Mouse (Mus musculus) hematopoietic stem cell, adult 5-6 weeks (primary cell): Measurements from ENCODE around the gene Wdr93. TPM values are rescaled to one million over a fixed set of nuclear protein-coding genes. Genes with fewer than 3 reads are reported as not detected.

Experiments used
- ATAC-seq, 2 experiments: fragments of 125-278 bp in 1 of 2; replicated peaks in 1 of 2; 2 replicates each; pipeline ENCODE4 v1.8.0; 2016 to 2017; ENCODE audit warnings: inconsistent platforms in 2 of 2, mild to moderate bottlenecking in 2 of 2, moderate number of reproducible peaks in 2 of 2, low read depth in 1 of 2, moderate TSS enrichment in 1 of 2; ENCODE audit not compliant: low FRiP score in 2 of 2, poor library complexity in 2 of 2, severe bottlenecking in 2 of 2, insufficient read depth in 1 of 2, low TSS enrichment in 1 of 2
- total RNA-seq: library from RNA; stranded (forward); fragments of 172-1452, 232-1000 nt; gene quantifications from 2 replicates; pipeline ENCODE4 v1.2.3, GENCODE M21; 2017

Wdr93 gene
- total RNA-seq, 1 experiment from 2014 or later = not detected

DNA sequence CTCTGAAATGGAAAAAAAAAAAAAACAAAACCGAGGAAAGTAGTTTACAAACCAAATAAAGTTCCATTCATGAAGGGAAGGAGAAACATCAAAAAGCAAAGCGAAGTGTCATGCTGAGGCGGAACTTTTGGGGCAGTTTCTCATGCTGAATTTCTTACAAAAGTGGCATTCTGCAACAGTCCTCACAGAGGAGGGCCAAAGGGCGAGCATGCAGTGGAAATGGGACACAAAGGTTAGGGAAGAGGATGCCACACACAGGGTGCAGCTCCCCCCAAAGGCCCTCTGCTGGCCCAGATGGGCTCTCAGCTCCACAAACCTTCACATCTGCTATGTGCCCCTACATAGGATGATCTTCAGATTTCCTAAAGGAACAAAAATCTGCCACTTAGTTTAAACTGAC, 2.7 kb upstream of the Wdr93 start:
- ATAC-seq = no peak

DNA sequence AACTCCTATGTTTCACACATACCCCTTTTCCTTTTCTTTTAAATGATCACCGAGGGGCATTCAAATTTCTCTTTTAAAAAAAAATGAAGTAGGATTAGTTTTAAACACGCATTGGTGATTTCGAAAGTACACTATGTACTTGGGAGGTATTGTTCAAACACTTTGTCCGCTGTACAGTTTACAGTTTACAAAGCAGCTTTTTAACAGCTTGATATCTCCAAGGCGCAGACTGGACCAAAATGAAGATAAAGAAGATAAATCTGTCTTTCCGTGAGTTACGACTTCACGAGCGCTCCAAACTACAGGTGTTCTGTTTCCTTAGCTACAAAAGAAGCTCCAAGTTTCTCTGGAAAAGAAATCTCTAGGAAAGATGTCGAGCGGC, 695 bp upstream of the Wdr93 start:
- no peak for ATAC-seq

DNA sequence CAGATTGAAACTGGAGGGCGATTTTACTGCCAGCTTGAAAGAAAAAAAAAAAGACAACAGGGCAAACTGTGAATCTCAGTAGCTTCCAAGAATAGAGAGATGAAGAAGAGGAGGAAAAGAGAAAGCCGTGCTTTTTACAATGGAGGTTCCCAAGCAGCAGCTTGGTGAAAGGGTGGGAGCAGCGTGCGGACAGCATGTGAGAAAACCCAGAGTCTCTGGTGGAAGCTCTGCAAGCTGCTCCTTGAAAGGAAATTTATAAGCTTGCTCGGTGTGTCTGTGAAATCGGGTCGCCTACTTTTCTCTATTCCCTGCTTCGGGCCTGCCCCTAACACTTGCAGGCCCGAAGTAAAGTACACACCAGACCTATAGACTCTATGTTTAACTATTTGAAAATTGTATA, 1.1 kb downstream of the Wdr93 start:
- ATAC-seq = no peak

DNA sequence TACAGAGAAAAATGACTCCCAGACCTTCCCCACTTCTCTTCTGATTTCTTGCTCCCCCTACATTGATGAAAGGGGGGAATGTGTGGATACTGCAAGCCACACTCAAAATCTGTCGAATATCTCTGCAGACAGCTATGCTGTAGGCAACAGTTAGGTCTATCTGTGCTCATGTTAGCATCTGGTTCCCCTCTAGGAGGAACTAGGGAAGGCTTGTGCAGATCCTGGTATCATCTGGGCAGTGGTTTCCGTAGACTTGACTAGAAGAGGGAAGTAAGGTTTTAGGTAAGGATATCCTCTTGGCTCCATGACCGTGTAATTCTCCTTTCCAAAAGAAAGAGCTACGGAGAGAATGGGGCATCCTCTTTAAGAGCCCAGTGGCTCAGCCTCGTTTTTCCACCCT, 1.6 kb downstream of the Wdr93 start:
- peak; percentile 49 to 52 for ATAC-seq

DNA sequence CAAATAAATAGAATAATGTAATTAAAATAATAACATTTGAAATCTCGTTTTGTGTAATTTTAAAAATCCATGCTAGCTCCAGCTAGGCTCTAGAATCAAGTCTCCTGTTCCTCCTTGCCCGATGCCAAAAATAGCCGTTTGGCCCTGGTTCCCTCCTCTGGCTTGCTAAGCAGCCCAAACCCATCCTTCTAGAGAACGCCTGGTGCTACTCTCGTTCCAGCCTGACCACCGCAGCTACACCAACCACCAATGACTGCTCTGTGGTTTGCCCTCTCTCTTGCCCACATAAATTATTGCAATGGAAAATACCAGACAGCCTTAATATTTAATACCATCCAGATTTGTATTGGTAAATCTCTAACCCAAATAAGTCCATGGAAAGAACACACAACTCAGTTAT, 4.7 kb downstream of the Wdr93 start:
- no peak for ATAC-seq

DNA sequence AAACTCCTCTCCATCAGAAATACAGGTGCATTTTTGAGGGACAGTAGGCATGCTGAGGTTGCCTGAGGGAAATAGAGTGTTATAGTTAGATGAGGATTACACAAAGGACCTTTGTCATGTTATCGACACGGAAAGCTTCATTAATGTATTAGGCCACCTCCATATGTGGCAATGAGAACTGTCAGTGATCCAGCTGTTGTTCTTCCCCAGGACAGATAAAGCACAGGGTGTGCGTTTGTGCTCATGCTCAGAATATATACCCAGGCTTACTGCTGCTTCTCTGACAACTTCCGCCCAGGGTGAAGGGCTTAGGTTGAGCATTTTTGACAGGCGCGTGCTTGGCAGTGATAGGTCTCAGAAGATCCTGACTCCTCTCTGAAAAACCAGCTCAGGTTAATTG, 6.5 kb downstream of the Wdr93 start:
- ATAC-seq = no peak

DNA sequence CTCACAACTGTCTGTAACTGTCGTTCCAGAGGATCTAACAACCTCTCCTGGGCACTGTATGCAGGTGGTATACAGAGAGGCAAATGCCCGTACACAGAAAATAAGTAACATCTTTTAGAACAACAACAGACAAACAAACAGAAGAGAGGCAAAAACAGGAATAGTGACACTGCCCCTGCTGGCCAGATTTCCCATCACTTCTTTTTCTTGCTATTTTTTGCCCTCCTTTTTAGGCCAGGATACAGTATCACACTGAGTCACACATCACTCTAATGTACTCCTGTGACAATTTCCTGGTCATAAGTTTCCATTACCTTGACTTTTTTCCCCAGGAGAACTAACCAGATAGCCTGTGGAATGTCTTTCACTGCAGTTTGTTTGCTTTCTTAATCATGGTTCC, 13.4 kb downstream of the Wdr93 start:
- no peak for ATAC-seq

DNA sequence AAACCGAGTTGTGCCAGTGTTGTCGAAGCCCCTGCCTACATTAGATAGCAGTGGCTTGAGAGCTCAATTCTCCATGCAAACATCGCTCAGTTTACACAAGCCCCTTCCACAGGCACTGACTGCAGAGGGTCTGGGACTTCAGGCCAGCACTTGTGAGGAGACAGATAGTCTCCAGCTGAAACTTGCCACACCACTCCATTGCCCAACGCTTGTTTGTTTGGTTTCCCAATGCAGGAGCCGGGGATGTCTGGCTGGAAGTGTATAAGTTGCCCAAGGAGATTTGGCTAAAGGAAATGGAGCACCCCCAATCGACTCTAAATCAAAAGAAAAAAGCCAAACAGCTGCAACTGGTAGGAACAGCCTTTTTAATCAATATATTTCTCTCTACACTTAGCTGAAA, 15.2 kb downstream of the Wdr93 start:
- no peak for ATAC-seq

DNA sequence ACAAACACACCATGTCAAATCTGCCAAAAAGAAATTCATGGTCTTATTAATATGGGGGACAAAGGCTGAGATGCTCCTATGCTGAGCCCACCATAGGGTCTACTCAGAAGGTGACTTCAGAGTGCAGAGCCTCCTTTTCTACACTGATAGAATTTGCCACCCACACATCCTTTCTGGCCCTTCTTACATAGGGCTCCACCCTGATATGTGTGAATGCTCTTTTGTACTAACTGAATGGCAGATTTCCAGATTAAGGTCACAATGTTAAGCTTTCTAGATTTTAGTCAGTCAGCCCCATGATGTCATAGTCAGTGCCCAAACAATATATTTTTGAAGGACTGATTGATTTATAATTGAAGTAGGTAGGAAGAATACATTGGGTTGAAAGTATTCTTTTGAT, 16.8 kb downstream of the Wdr93 start:
- no peak for ATAC-seq

DNA sequence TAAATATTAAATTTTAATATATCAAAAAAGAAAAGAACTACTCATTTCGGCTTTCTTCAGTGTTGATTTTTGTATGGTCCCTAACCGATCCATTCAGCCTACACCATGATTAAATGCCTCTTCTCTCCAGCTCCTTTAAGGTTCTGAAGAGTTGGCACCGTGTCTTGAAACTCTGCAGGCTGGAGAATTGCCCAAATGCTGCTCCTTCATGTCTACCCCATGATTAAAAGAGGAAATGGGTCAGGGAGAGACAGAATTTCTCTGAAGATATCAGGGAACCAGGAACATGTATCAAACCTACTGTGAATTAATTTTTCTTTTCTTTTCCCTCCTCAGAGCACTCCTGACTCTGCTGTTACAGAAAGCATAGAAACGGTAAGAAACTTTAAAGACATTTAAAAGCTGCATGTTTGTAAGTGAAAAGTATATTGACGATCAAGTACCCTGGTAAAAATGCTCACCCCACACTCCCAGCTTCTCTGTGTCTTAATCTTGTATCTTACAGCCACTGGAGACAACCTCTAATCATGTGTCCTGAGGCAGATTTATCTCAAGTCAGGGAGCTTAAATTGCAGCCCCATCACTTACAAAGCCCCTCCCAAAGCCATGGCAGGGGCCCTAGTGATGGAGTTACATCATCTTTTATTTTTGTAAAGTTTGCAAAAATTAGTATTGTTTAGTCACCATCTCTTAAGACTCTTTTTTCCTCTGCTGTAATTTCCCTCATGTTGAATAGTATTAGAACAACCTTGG, 18.3 kb downstream of the Wdr93 start:
- no peak for ATAC-seq

DNA sequence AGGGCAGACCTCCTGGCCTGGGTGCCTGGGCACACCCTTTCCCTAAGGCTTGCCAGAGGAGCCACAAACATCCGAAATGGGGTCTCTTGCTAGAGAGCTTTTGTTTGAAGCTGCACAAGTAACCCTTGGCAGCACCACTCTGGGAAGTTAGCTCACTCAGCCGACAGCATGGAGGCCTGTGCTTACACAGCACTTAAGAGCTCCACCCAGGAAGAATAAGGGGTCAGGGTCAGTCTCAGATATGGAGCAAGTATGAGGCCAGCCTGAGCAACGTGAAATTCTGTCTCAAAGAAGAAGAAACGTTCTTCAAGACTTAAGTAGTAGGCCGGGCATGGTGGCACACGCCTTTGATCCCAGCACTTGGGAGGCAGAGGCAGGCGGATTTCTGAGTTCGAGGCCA, 19.1 kb downstream of the Wdr93 start:
- no peak for ATAC-seq

DNA sequence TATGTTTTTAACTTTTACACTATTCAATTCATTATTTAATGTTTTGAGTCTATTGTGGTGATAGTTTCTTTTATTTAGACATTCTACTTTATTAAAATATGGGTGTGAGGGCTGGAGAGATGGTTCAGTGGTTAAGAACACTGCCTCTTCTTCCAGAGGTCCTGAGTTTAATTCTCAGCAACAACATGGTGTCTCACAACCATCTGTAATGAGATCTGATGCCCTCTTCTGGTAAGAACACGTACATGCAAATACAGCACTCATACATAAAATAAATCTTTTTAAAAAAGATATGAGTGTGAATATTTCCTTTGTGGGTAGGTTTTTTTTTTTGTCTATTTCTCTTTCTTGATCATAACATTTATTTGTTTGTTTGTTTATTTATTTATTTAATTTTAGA, 23.0 kb downstream of the Wdr93 start:
- ATAC-seq = no peak

DNA sequence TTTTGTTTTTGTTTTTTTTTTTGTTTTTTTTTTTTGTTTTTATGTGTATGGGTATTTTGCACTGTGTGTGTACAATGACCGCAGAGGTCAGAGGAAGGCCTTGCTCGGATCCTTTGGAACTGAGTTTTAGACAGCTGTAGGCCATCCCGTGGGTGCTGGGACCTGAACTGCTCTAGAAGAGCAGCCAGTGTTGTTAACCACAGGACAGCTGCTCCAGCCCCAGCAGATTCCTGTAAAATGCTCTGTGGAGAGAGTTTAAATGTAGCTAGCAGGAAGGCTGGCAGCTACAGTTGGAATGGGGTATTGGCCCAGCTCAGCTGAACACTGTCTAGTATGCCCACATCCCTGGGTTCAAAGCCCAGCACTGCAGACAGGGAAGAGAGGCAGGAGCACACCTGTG, 26.7 kb downstream of the Wdr93 start:
- no peak for ATAC-seq

DNA sequence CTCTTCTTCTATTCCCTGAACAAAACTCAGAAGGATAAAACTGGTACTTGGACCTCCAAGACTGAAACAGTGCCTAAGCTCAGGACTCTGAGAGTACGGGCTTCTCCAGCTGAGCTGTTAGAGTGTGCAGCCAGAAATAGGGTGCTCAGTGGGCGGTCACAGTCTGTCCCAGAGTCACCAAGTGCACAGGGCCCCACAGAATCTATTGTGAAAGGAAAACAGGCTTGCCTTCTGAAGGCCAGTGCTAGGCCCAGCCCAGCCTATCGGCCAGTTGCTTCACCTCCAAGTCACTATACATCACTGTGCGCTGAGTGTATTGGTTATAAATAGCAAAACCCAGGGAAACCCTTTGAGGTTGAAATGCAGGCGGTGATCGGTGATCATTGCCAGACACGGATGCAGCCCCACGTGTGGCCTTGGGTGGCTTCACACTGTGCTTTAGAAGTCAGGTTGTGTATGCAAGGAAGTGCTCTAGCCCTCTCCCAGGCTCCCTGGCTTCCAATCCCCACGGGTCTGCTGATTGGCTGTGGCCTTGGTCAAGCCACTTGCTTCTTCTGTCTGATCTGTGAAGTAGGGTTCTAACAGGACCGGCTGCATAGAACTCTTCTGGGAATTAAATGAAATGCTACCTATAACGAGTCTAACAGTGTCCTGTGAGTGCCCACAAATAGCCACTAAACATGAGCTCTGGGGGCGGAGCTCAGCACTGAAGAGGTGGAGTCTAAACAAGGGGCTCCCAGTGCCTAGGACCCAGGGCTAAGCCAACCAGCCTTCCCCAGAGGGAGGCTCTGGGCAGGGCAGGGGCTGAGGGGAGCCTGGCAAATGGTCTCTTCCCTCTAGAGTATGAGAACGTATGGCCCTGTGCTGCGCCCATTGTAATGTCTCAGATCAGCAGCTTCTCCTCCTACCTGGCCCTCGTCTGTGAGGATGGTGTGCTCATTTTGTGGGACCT, 28.9 kb downstream of the Wdr93 start:
- no peak for ATAC-seq

DNA sequence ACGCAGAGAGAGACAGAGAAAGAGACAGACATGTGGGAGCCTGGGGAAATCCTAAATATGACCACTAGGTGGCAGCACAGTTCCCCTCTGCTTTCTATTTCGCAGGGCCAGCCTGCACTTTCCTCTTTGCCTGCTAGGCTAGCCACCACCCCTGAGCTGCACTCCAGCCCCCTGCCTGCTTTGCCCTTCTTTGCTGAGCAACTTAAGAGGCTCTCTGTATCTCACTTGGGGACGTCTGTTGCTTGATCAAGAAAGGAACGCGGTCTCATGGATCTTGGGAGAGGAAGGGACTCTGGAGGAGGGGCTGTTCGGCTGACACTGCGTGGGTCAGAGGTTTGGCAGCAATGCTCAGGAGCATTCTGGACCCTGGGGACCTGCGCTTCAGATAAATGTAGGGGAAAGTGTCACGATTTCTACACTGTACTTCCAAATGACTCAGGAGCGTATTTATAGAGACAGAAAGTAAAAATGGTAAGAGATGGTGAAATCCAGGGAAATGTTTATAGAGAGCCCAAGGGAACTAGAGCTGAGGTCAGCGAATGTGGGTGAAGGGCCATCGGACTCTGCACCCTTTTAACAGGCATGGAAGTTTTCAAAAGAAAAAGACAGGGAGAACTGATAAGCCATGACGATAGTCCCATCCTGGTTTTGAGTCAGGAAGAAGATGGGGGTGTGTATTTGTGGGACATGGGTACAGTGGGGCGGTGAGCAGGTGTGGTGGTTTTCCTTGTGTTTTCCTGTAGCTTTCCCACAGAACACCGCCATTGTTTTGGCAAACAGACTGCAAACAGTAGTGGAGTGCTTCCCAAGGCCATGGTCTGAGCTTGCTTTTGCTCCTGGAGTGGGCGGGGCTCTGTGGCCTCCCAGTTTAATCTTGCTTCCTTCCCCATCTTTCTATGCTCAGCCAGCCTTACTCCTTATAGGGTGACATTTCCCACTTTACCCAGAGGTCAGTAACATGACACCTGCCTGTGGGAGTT, 38.0 kb downstream of the Wdr93 start:
- peak; percentile 91 to 94 for ATAC-seq

DNA sequence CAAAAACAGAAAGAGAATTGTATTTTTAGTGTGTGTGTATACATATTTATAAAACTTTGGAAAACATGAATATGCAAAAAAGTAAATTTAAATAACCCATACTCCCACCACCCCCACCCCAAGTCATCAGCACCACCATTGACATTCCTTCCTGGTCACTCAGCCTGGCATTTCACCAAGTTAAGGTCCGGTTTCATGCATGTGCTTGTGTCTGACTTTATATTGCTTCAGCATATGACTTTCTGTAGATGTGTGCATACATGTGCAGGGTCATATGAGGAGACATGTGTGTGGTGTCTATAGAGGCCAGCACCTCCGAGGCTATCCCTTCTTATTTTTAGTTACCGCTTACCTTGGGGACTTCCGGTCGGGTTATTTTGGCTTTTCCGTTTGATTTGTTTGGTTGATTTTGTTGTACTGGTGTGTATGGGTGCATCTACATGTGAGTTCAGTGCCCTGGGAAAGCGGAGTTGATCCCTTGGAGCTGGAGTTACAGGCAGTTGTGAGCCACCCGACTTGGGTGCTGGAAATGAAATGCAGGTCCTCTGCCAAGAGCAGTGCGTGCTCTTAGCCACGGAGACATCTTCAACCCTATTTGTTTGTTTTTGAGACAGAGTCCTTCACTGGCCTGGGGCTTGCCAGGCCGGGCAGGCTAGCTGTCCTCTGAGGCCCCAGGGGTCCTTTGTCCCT, 39.0 kb downstream of the Wdr93 start:
- no peak for ATAC-seq

DNA sequence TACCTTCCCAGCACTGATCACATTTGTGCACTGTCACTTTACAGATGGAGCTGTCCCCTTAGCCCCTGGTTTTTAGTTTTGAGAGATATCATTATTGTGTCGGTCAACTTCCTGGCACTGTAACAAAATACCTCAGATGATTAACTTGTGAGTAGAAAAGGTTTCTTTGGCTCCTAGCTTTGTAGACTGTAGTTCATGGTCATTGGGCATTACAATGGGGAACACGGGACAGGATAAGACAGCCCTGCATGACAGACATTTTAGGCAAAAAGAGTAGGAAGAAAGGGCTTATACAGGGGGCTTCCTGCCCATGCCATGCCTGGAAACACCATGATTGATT, 39.5 kb downstream of the Wdr93 start:
- ATAC-seq = no peak
